Mouse (Mus musculus): ENCODE data around the gene Rps12-ps3.

GRCm38 (mm10) chr19:59366724-59367123, 44.6 kb downstream of the Rps12-ps3 start:
- no peak for TF ChIP-seq CTCF (IDR thresholded peaks at IDR 0.05; ENCODE audit: insufficient read depth, low read length)
- TF ChIP-seq POLR2A (IDR thresholded peaks at IDR 0.05; ENCODE audit: borderline replicate concordance, extremely low read depth, low read depth, low read length) = no peak

Data from lung, adult 2 months (tissue).